Mouse (Mus musculus): ENCODE results near the gene Gatb. TPM values are rescaled to one million over a fixed set of nuclear protein-coding genes. Genes with fewer than 3 reads are reported as not detected.

The Gatb gene
- polyA plus RNA-seq, 1 experiment from 2014 or later, result 21.1 TPM

DNA sequence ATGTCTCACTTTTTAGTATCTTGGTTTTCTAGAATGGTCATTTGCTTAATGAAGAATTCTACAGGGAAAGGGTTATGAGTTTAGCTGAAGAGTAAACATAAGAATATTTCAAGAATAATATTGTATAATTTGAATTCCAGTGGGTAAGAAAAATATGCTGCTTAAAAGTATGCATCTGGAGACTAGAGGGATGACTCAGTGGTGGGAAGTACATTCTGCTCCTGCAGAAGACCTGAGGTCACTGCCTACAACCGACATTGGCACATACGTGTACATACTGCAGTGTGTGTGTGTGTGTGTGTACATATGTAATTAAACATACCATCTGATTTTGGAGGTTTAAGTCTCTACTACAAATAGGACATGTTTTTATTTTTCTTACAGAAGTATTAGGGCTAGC lies 61.7 kb downstream of the Gatb start:
- Histone ChIP-seq H3K4me2 (no peak overlapping the region), H3K9ac (no peak overlapping the region), H3K9me3 (no peaks in the 10 kb centered on the region), H3K27ac (no peak overlapping the region), H3K4me3 (no peak overlapping the region), H3K27me3 (no peaks in the 10 kb centered on the region), H3K4me1 (replicated peaks) (0 out of 2 replicates have a peak, but pooled peaks cover 3% of the 10 kb centered on the region), H3K36me3 (0 out of 2 replicates have a peak, but pooled peaks cover 10% of the 10 kb centered on the region)
- WGBS, result 95% methylated on average over 2 of the region's 2 CpGs
- ATAC-seq (ENCODE audit: low FRiP score), result no peak

DNA sequence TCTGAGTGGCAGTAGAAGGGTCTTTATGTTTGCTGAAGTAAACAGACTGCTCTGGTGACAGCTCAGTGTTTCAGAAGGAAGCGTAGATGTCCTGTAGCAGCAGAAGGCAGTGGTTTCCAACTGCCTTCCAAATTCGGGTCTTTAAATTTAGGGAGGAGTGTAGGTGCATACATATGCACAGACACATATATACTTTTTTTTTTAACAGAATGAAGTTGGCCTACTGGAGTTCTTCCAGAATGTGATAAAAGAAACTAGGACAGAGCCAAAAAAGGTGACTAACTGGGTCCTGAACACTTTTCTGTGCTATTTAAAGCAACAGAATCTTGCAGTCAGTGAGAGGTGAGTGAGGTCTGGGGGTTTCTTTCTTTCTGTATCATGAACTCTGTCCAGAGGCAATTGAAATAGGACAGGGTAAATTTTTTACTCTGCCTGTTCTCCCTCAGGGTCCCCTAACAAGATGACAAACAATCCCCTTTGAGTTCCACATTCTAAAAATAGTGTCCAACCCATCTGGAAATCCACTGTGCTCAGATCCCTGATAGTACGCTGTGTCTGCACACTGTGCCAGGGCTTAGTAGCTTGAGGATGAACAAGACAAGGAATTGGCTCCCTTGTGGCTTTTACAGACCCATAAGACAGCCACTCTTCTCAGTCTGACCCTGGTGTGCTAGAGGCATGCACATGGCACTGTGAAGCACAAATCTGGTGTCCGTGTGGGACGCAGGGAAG lies 63.0 kb downstream of the Gatb start:
- no peaks in the 10 kb centered on the region for H3K9me3 ChIP-seq
- no peak for ATAC-seq (ENCODE audit: low FRiP score)
- H3K27ac ChIP-seq, result no peak overlapping the region
- 0 out of 2 replicates have a peak, but pooled peaks cover 10% of the 10 kb centered on the region for H3K36me3 ChIP-seq
- H3K4me1 ChIP-seq (replicated peaks), result 0 out of 2 replicates have a peak, but pooled peaks cover 3% of the 10 kb centered on the region
- H3K27me3 ChIP-seq, result no peaks in the 10 kb centered on the region
- no peak overlapping the region for H3K4me2 ChIP-seq
- no peak overlapping the region for H3K4me3 ChIP-seq
- no peak overlapping the region for H3K9ac ChIP-seq
- WGBS, result 91% methylated on average over 5 of the region's 5 CpGs

DNA sequence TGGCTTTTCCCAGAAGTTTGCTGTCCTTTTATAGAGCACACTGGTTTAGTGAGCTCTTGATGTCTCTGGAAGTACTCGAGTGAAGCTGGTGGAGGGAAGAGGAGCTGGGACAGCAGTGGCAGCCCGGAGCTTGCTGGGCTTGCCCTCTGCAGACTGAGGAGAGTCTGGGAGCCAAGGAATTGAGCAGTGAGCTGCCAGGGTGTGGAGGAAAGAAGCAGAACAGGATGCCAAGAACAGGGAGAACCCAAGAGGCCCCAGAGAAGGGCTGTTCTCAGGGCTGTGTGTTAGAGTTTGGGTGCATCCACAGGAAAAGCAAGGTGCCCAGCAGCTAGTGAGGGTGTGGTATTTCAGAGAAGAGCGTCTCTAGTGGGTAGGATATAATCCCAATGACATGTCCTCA lies 67.8 kb downstream of the Gatb start:
- Histone ChIP-seq H3K4me3 (no peak overlapping the region), H3K4me1 (replicated peaks) (no peaks in the 10 kb centered on the region), H3K4me2 (no peak overlapping the region), H3K36me3 (0 out of 2 replicates have a peak, but pooled peaks cover 10% of the 10 kb centered on the region), H3K27ac (no peak overlapping the region), H3K9ac (no peak overlapping the region), H3K27me3 (no peaks in the 10 kb centered on the region), H3K9me3 (no peaks in the 10 kb centered on the region)
- no peak for ATAC-seq (ENCODE audit: low FRiP score)
- WGBS, result 93% methylated on average over 3 of the region's 3 CpGs

DNA sequence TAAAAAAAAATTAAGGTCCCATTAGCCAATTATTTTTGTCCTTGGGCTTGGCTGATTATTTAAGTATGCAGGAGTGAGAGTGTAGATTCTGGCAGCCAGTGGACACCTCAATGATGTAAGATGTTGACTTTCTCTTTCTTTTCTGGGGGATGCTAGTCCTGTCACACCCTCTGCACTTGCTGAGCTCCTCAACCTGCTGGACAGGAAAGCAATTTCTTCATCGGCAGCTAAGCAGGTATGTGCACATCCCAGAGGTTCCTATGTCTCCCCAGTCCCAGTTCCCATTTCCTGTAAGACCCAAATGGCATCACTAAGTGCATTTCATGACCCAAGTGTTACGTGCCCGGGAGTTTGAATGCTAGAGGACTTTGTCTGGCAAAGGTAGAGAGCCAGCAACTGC lies 70.9 kb downstream of the Gatb start:
- no peaks in the 10 kb centered on the region for H3K27me3 ChIP-seq
- H3K9ac ChIP-seq, result no peak overlapping the region
- ATAC-seq (ENCODE audit: low FRiP score), result no peak
- H3K9me3 ChIP-seq, result no peaks in the 10 kb centered on the region
- H3K4me3 ChIP-seq, result no peak overlapping the region
- 96% methylated on average over 3 of the region's 3 CpGs for WGBS
- no peak overlapping the region for H3K27ac ChIP-seq
- H3K4me1 ChIP-seq (replicated peaks), result no peaks in the 10 kb centered on the region
- no peak overlapping the region for H3K4me2 ChIP-seq
- H3K36me3 ChIP-seq, result no peaks in the 10 kb centered on the region

DNA sequence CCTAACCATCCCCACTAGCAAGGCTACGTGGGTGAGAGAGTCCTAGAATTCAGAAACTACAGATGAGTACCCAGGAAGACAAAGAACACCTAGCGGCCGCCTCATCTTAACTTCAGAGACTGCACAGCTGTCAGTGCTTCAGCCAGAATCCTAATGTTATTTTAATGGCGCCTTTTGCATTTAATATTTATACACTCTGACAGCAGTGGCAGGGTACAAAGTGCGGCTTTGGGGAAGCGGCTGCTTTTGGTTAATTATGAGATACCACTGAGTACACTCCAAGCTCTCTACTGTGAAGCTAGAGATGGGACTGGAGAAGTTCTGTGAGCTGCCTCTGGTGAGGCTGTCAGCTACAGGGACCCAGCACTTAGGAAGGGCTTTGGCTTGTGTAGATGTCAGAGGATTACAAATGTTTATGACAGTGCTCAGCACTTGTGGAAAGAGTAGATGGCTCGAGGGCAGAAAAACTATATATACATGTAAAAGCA lies 71.6 kb downstream of the Gatb start:
- Histone ChIP-seq H3K9me3 (no peaks in the 10 kb centered on the region), H3K9ac (no peak overlapping the region), H3K4me3 (no peak overlapping the region), H3K36me3 (no peaks in the 10 kb centered on the region), H3K4me1 (replicated peaks) (no peaks in the 10 kb centered on the region), H3K27ac (no peak overlapping the region), H3K27me3 (no peaks in the 10 kb centered on the region), H3K4me2 (no peak overlapping the region)
- no peak for ATAC-seq (ENCODE audit: low FRiP score)
- 81% methylated on average over 7 of the region's 7 CpGs for WGBS

DNA sequence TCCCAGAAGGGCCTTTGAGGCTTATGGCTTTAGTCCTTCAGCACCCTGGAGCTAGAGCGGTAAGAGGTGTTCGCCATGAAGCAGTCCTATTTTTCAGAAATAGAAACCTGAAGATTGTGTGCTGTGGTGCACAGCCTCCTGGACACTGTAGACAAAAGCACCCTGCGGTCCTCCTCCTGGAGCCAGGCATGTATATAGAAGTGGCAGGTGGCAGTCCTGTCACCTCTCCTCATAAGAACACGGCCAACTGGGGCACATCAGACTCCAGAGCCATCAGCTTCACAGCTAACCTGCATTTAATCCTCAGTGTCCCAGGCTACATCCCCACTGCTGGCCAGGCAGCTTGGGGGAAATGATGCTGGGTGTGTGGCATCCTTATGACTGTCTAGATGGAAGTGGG lies 75.3 kb downstream of the Gatb start:
- Histone ChIP-seq H3K27me3 (no peaks in the 10 kb centered on the region), H3K9me3 (no peaks in the 10 kb centered on the region), H3K27ac (no peak overlapping the region), H3K4me3 (no peak overlapping the region), H3K9ac (no peak overlapping the region), H3K4me2 (no peak overlapping the region), H3K4me1 (replicated peaks) (peaks cover 4% of the 10 kb centered on the region), H3K36me3 (peaks cover 6% of the 10 kb centered on the region; the same call in 1 of the 2 replicates)
- no peak for ATAC-seq (ENCODE audit: low FRiP score)
- WGBS, result 91% methylated on average over 4 of the region's 4 CpGs

DNA sequence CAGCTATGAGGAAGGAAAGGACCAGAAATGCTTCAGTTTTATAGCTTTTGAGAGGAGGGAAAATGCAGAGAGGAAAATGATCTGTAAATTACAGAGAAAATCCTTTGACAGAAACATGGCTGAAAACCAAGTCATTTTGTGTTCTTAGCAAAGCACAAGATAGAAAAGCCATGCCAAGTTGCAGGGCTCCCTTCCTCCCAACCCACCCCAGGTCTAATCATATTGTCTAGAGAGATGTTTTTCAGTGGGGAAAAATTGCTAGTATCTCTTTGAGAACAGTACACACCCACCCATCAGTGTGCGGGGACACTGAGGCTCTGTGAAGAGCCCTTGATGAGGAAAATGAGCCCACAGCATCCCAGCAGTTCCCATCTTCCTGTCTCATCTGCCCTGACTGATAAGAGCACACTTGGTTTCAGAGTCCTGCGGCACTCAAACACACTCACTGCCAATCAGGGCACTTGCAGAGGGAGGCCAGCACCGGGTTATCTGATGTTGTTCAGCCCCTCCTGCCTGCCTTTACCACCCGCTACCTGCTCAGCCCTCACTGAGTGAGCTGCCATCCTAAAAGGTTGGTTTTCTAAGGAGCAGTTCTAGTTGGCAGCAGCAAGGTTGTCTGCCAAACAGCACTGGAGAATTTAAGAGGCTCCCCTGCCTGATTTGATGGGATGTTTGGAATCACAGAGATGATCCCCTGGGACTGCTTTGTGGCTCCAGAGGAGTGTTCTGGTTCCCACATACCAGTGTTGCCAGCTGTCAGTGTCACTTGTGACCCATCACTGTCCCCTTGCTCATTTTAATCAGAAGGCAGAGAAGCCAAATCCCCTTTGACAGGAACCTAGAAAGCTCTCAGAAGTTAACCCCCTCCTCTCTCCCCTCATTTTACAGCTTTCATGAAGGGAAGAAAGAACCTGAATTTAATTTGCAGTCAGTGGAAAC lies 79.1 kb downstream of the Gatb start:
- Histone ChIP-seq H3K4me2 (no peak overlapping the region), H3K4me3 (no peak overlapping the region), H3K36me3 (peaks cover 13% of the 10 kb centered on the region), H3K4me1 (replicated peaks) (peaks cover 4% of the 10 kb centered on the region), H3K9me3 (no peaks in the 10 kb centered on the region), H3K27ac (no peak overlapping the region), H3K27me3 (no peaks in the 10 kb centered on the region), H3K9ac (peak overlapping the region; percentile 35; the same call in 1 of the 2 replicates)
- ATAC-seq (ENCODE audit: low FRiP score), result no peak
- WGBS, result 86% methylated on average over 4 of the region's 4 CpGs

DNA sequence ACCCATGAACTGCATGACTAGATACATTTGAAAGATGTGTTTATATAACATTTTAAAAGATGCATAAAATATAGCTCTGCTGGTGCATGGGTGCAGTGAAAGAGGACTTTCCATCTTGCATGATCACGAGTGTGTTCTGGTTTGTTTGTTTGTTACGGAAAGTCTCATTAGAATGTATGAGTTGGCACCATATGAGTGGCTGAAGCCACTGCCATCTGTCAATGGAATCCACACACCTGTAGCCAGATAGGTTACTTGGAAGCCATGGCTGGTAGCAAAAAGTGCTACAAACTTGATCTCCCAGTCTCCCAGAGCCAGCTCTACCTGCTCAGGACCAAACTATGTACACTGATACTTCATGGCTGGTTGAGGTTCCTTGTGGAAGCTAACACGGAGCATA lies 81.6 kb downstream of the Gatb start:
- no peak for ATAC-seq (ENCODE audit: low FRiP score)
- Histone ChIP-seq H3K4me2 (no peak overlapping the region), H3K27ac (no peak overlapping the region), H3K36me3 (peaks cover 13% of the 10 kb centered on the region), H3K27me3 (no peaks in the 10 kb centered on the region), H3K4me1 (replicated peaks) (peaks cover 4% of the 10 kb centered on the region), H3K4me3 (no peak overlapping the region), H3K9me3 (no peaks in the 10 kb centered on the region), H3K9ac (no peak overlapping the region)
- WGBS, result 95% methylated on average over 3 of the region's 3 CpGs

DNA sequence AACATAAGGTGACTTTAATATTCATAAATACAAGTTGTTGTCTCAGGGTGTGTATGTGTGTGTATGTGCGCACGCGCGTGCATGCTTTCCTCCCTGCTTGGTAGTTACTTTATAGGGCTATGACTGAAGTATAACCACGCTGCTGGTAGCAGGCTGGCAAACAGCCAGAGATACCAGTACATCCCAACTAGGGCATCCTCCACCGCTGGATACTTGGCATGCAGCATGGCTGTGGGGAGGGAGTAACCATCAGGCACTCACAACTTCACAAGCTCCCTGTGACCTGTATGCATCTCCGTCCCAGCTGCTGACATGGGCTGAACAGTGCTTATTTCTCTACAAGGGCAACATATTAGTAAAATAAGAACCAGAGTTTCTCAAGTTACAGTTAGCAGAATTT lies 85.8 kb downstream of the Gatb start:
- 85% methylated on average over 7 of the region's 7 CpGs for WGBS
- Histone ChIP-seq H3K27me3 (no peaks in the 10 kb centered on the region), H3K9me3 (no peaks in the 10 kb centered on the region), H3K27ac (no peak overlapping the region), H3K9ac (no peak overlapping the region), H3K36me3 (peaks cover 5% of the 10 kb centered on the region; the same call in 1 of the 2 replicates), H3K4me3 (no peak overlapping the region), H3K4me2 (no peak overlapping the region), H3K4me1 (replicated peaks) (no peaks in the 10 kb centered on the region)
- no peak for ATAC-seq (ENCODE audit: low FRiP score)

DNA sequence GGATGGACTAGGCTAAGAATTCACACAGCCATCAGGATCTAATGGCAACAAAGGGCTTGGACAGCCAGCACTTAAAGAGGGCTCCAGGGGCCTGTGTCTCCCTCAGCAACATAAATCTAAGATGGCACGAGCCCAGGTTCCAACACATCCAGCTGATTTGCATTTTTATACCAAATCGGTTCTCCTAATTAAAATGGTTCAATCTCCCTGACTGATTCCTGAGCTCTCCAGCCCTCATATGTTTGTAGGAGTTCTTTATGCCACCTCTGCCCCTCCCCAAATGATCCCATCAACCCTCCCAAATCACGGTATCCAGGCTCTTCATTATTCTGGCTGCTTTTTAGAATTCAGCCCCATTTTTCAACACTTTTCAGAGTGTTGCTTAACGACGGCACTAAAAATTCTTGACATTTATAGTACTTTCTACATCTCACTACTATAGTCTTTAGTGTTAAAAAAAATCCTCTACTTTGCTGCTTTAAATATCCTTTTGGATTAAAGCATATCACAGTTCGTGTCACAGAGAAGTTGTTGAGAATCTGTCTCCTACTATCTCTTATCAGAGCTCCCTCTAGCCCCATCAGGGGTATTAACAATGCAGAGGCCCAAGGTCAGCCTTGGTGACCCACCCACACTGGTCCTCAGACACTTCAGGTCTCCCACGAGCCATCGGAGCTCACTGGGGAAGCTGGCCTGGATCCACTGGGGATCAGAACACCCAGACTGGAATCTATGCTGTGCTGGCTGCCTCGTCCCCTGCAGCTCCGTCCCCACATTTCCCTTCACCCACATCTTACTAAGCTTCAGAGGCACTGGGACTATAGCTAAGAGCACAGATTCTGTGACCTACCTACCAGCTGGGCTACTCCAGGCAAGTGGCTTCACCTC lies 88.3 kb downstream of the Gatb start:
- Histone ChIP-seq H3K9me3 (no peaks in the 10 kb centered on the region), H3K27me3 (no peaks in the 10 kb centered on the region), H3K36me3 (no peaks in the 10 kb centered on the region), H3K9ac (no peak overlapping the region), H3K4me3 (no peak overlapping the region), H3K27ac (no peak overlapping the region), H3K4me1 (replicated peaks) (no peaks in the 10 kb centered on the region), H3K4me2 (no peak overlapping the region)
- 69% methylated on average over 10 of the region's 10 CpGs for WGBS
- ATAC-seq (ENCODE audit: low FRiP score), result no peak

DNA sequence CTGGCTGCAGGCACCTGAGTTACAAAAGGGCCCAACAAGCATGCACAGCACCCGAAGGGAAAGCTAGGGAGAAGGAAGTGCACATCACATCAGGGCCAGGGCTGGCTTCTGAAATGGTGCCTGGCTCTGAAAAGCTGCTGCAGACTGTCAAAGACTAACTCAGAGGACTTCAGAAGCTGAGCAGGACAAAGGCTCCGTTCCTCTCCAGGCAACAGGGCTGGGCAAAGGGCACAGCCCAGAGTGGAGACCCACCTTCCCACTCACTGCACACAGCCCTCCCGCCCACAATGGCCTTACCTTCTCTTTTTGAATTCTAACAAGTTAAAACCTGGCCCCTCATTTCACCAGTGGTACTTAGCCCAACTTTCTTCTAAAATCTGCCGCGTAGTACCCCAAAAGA lies 89.9 kb downstream of the Gatb start:
- Histone ChIP-seq H3K27me3 (no peaks in the 10 kb centered on the region), H3K4me3 (no peak overlapping the region), H3K27ac (no peak overlapping the region), H3K9ac (no peak overlapping the region), H3K4me2 (no peak overlapping the region), H3K9me3 (no peaks in the 10 kb centered on the region), H3K36me3 (no peaks in the 10 kb centered on the region), H3K4me1 (replicated peaks) (no peaks in the 10 kb centered on the region)
- 75% methylated on average over 5 of the region's 5 CpGs for WGBS
- ATAC-seq (ENCODE audit: low FRiP score), result no peak
